Mouse (Mus musculus): Measurements from ENCODE around the gene Mettl7a2. TPM values are rescaled to one million over a fixed set of nuclear protein-coding genes. Genes with fewer than 3 reads are reported as not detected.

Gene Mettl7a2
- total and polyA plus RNA-seq, 3 experiments = 2.2 to 3.1 (median 2.4) TPM

DNA sequence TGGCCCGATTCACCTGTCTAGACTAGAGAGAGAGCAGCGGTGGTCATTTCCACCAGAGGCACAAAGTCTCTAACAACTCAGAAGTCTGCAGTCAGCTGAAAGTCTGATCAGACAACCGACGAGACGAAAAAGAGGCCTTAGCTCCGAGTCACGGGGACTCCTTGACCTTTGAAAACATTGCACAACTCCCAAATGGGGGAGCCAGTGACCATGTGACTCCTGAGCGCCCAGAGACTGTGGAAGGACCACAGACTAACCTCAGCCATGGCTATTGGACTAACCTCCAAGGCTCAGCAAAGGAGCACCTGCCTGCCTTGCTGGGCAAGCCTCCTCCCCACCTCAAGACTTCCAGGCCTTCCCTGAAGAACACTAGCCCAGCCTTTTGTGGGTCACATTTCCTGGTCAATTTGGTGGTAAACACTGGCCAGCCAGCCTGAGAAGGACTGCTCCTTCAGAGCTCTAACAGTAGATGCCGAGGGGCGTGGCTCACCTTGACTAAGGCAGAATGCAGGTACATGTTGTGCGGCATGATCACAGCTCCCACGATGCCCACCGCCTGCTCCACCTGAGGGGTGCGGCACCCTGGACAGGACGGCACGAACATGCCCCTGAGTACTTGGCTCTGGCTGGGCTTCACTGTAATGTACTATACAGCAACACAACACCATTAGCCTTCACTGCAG, 50.5 kb downstream of the Mettl7a2 start:
- Histone ChIP-seq H3K4me3 (ENCODE audit: low read depth, low read length) (peak overlapping the region; percentile 50; the same call in 1 of the 2 replicates), H3K36me3 (replicated peaks) (peaks cover 100% of the 10 kb centered on the region), H3K27me3 (ENCODE audit: insufficient read depth, low read length) (no peaks in the 10 kb centered on the region), H3K4me1 (ENCODE audit: insufficient read depth, low read depth, low read length) (peaks cover 95% of the 10 kb centered on the region), H3K9me3 (replicated peaks) (no peaks in the 10 kb centered on the region)
- DNase-seq (ENCODE audit: low spot score) (no peak), ATAC-seq (ENCODE audit: extremely low read depth, insufficient number of reproducible peaks, low FRiP score, poor library complexity, severe bottlenecking) (no peak)
- TF ChIP-seq GATA2 (IDR thresholded peaks at IDR 0.05; ENCODE audit: borderline replicate concordance, low read depth, low read length) (no peak), CTCF (IDR thresholded peaks at IDR 0.05; ENCODE audit: low read depth, low read length) (no peak), TAL1 (conservative IDR thresholded peaks at IDR 0.05; ENCODE audit: low read depth, low read length) (no peak), GATA1 (IDR thresholded peaks at IDR 0.05; ENCODE audit: borderline replicate concordance, low read length) (no peak), POLR2AphosphoS5 (IDR thresholded peaks at IDR 0.05; ENCODE audit: insufficient replicate concordance, low read depth, low read length) (no peak)

DNA sequence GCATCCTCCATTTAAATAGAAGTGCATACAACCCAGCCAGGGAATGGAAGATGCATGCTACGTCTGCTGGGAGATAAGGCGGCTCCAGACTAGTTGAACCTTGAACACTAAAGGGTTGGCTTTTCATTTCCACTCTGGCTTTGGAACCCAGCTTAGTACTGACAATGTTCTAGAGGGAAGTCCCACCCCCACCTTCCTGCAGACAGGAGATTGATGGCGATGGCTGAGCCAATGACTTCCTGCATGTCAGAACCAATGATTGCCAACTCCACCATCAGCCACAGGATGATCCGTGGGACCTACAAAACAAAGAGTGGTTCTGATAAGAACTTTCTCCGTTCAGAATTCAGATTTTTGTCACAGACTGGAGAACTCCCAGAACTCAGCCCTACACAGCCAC, 53.1 kb downstream of the Mettl7a2 start:
- ATAC-seq (ENCODE audit: extremely low read depth, insufficient number of reproducible peaks, low FRiP score, poor library complexity, severe bottlenecking) (no peak), DNase-seq (ENCODE audit: low spot score) (no peak)
- H3K27me3 ChIP-seq (ENCODE audit: insufficient read depth, low read length) = no peaks in the 10 kb centered on the region
- H3K4me3 ChIP-seq (ENCODE audit: low read depth, low read length) = no peak overlapping the region
- H3K4me1 ChIP-seq (ENCODE audit: insufficient read depth, low read depth, low read length) = peaks cover 88% of the 10 kb centered on the region
- peaks cover 99% of the 10 kb centered on the region for H3K36me3 ChIP-seq (replicated peaks)
- no peaks in the 10 kb centered on the region for H3K9me3 ChIP-seq (replicated peaks)
- TF ChIP-seq TAL1 (conservative IDR thresholded peaks at IDR 0.05; ENCODE audit: low read depth, low read length) (no peak), POLR2AphosphoS5 (IDR thresholded peaks at IDR 0.05; ENCODE audit: insufficient replicate concordance, low read depth, low read length) (no peak), GATA1 (IDR thresholded peaks at IDR 0.05; ENCODE audit: borderline replicate concordance, low read length) (no peak)

DNA sequence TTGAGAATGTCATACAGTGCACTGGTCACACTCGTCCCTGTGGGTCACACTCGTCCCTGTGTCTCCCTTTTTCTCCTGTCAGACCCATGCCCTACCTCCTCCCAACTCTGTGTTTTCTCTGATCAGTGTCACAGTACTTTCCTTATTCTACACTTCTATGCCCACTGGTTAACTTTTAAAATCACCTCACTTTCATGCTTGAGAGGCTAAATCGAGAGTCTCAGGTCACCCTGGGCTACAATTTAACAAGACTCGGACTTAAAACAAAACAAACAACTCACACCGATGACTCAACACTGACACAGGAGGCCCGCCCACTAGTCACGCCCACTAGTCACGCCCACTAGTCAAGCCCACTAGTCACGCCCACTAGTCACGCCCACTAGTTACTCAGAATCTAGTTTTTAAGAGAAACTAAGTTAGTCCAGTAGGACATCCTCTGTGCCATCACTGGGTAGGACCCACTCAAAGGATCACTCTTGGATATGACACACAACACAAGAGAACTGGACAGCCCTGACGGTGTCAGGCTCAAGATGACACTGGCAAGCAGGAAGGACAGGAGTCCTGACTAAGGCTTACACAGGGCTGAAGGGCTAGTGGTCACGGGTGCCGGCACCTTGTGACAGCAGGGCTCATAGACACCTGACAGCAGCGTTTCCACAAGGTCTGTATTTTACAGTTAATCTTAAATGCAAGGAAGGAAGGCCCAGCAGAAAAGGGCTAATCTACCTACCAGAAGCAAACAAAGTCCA, 58.1 kb downstream of the Mettl7a2 start:
- TF ChIP-seq GATA1 (IDR thresholded peaks at IDR 0.05; ENCODE audit: borderline replicate concordance, low read length) (no peak), TAL1 (conservative IDR thresholded peaks at IDR 0.05; ENCODE audit: low read depth, low read length) (no peak), CTCF (IDR thresholded peaks at IDR 0.05; ENCODE audit: low read depth, low read length) (no peak), GATA2 (IDR thresholded peaks at IDR 0.05; ENCODE audit: borderline replicate concordance, low read depth, low read length) (no peak), POLR2AphosphoS5 (IDR thresholded peaks at IDR 0.05; ENCODE audit: insufficient replicate concordance, low read depth, low read length) (no peak)
- peaks cover 94% of the 10 kb centered on the region for H3K36me3 ChIP-seq (replicated peaks)
- DNase-seq (ENCODE audit: low spot score) (no peak), ATAC-seq (ENCODE audit: extremely low read depth, insufficient number of reproducible peaks, low FRiP score, poor library complexity, severe bottlenecking) (no peak)
- no peak overlapping the region for H3K4me3 ChIP-seq (ENCODE audit: low read depth, low read length)
- no peaks in the 10 kb centered on the region for H3K9me3 ChIP-seq (replicated peaks)
- H3K4me1 ChIP-seq (ENCODE audit: insufficient read depth, low read depth, low read length) = peaks cover 87% of the 10 kb centered on the region
- no peaks in the 10 kb centered on the region for H3K27me3 ChIP-seq (ENCODE audit: insufficient read depth, low read length)

Other genes starting within 250 kb of the Mettl7a2 start
- 72.0 and 75.1 TPM in 2 replicates for gene Atf1, start 125.4 kb upstream of the Mettl7a2 start, total RNA-seq (2014; fragmentation: Nextera tagmentation)
- 49.7 and 68.8 TPM in 2 replicates for gene Atf1, start 125.4 kb upstream of the Mettl7a2 start, total RNA-seq (2017)
- 44.9 and 60.0 TPM in 2 replicates for gene Atf1, start 125.4 kb upstream of the Mettl7a2 start, polyA plus RNA-seq (2012)
- not detected in 2 replicates for gene Tmprss12, start 72.4 kb upstream of the Mettl7a2 start, total RNA-seq (2014; fragmentation: Nextera tagmentation)
- 0.12 TPM in 1 of 2 replicates, not detected in the other for gene Tmprss12, start 72.4 kb upstream of the Mettl7a2 start, total RNA-seq (2017)
- gene Tmprss12, start 72.4 kb upstream of the Mettl7a2 start, polyA plus RNA-seq (2012) = not detected in 2 replicates
- 5.5 and 50.3 TPM in 2 replicates for gene Mettl7a1, start 49.1 kb upstream of the Mettl7a2 start, total RNA-seq (2014; fragmentation: Nextera tagmentation)
- 31.2 and 31.6 TPM in 2 replicates for gene Mettl7a1, start 49.1 kb upstream of the Mettl7a2 start, total RNA-seq (2017)
- gene Mettl7a1, start 49.1 kb upstream of the Mettl7a2 start, polyA plus RNA-seq (2012) = 22.1 and 24.2 TPM in 2 replicates
- 1.4 TPM in 1 of 2 replicates, not detected in the other for gene Mettl7a3, start 18.3 kb upstream of the Mettl7a2 start, total RNA-seq (2014; fragmentation: Nextera tagmentation)
- gene Mettl7a3, start 18.3 kb upstream of the Mettl7a2 start, total RNA-seq (2017) = 0.66 and 0.93 TPM in 2 replicates
- not detected in 2 replicates for gene Mettl7a3, start 18.3 kb upstream of the Mettl7a2 start, polyA plus RNA-seq (2012)
- gene Methig1, start 51 bp upstream of the Mettl7a2 start, total RNA-seq (2014; fragmentation: Nextera tagmentation) = not detected in 2 replicates
- gene Methig1, start 51 bp upstream of the Mettl7a2 start, total RNA-seq (2017) = not detected in 2 replicates
- gene Methig1, start 51 bp upstream of the Mettl7a2 start, polyA plus RNA-seq (2012) = 0.11 and 0.22 TPM in 2 replicates
- gene Higd1c, start 11.3 kb downstream of the Mettl7a2 start, total RNA-seq (2014; fragmentation: Nextera tagmentation) = not detected in 2 replicates
- gene Higd1c, start 11.3 kb downstream of the Mettl7a2 start, total RNA-seq (2017) = not detected in 2 replicates
- not detected in 2 replicates for gene Higd1c, start 11.3 kb downstream of the Mettl7a2 start, polyA plus RNA-seq (2012)
- not detected in 2 replicates for gene Gm5475, start 68.9 kb downstream of the Mettl7a2 start, total RNA-seq (2014; fragmentation: Nextera tagmentation)
- 0.05 and 0.17 TPM in 2 replicates for gene Gm5475, start 68.9 kb downstream of the Mettl7a2 start, total RNA-seq (2017)
- gene Gm5475, start 68.9 kb downstream of the Mettl7a2 start, polyA plus RNA-seq (2012) = not detected in 2 replicates
- gene Slc11a2, start 71.9 kb downstream of the Mettl7a2 start, total RNA-seq (2014; fragmentation: Nextera tagmentation) = 66.1 and 95.4 TPM in 2 replicates
- gene Slc11a2, start 71.9 kb downstream of the Mettl7a2 start, total RNA-seq (2017) = 34.6 and 35.7 TPM in 2 replicates
- 4.5 and 5.4 TPM in 2 replicates for gene Slc11a2, start 71.9 kb downstream of the Mettl7a2 start, polyA plus RNA-seq (2012)
- gene Letmd1, start 115.8 kb downstream of the Mettl7a2 start, total RNA-seq (2014; fragmentation: Nextera tagmentation) = 55.0 and 55.7 TPM in 2 replicates
- 28.4 and 32.8 TPM in 2 replicates for gene Letmd1, start 115.8 kb downstream of the Mettl7a2 start, total RNA-seq (2017)
- 54.5 and 60.8 TPM in 2 replicates for gene Letmd1, start 115.8 kb downstream of the Mettl7a2 start, polyA plus RNA-seq (2012)
- gene Csrnp2, start 142.3 kb downstream of the Mettl7a2 start, total RNA-seq (2014; fragmentation: Nextera tagmentation) = 2.2 and 3.1 TPM in 2 replicates
- gene Csrnp2, start 142.3 kb downstream of the Mettl7a2 start, total RNA-seq (2017) = 3.7 and 3.8 TPM in 2 replicates
- gene Csrnp2, start 142.3 kb downstream of the Mettl7a2 start, polyA plus RNA-seq (2012) = 1.3 and 1.4 TPM in 2 replicates
- gene Tfcp2, start 198.8 kb downstream of the Mettl7a2 start, total RNA-seq (2014; fragmentation: Nextera tagmentation) = 16.0 and 18.8 TPM in 2 replicates
- 8.7 and 10.9 TPM in 2 replicates for gene Tfcp2, start 198.8 kb downstream of the Mettl7a2 start, total RNA-seq (2017)
- 2.9 and 3.9 TPM in 2 replicates for gene Tfcp2, start 198.8 kb downstream of the Mettl7a2 start, polyA plus RNA-seq (2012)
- gene Pou6f1, start 246.8 kb downstream of the Mettl7a2 start, total RNA-seq (2014; fragmentation: Nextera tagmentation) = 0.19 and 0.53 TPM in 2 replicates
- gene Pou6f1, start 246.8 kb downstream of the Mettl7a2 start, total RNA-seq (2017) = 0.11 TPM in 1 of 2 replicates, not detected in the other
- gene Pou6f1, start 246.8 kb downstream of the Mettl7a2 start, polyA plus RNA-seq (2012) = 0.33 and 0.74 TPM in 2 replicates

Data from G1E (cell line).